ENCODE assay signal across 8 mouse cellular contexts in genomic region chr12:33388842-33389241, GRCm38 (mm10). TPM values are rescaled to one million over a fixed set of nuclear protein-coding genes. Genes with fewer than 3 reads are reported as not detected.
DNase-seq lines count a peak whose midpoint lies in the region; ATAC-seq and TF ChIP-seq lines count a peak whose summit lies in the region.

No protein-coding gene starts in this region.

- peak; percentile 69 for DNase-seq in CH12.LX (ENCODE audit: extremely low read depth)
- peak; percentile 89 for DNase-seq in embryonic facial prominence, embryonic 14.5 days (ENCODE audit: low spot score)
- DNase-seq in heart, postnatal 10 days, result peak; percentile 74 to 81
- peak; percentile 65 to 80 for DNase-seq in kidney, postnatal 36 days
- DNase-seq in lung, adult 2 months, result peak; percentile 50
- peak; percentile 63 for DNase-seq in thymus, postnatal 0 days (ENCODE audit: low spot score)

- TF ChIP-seq CTCF in CH12.LX (conservative IDR thresholded peaks at IDR 0.05 in 1 of 2, IDR thresholded peaks at IDR 0.05 in 1 of 2; ENCODE audit: low read depth in 2 of 2, low read length in 2 of 2), result peak; percentile 69 to 89
- TF ChIP-seq CTCF in bone marrow macrophage, adult 2 months (IDR thresholded peaks at IDR 0.05; ENCODE audit: low read depth, low read length), result peak; percentile 67
- TF ChIP-seq CTCF in lung, adult 2 months (IDR thresholded peaks at IDR 0.05; ENCODE audit: insufficient read depth, low read length), result peak; percentile 95
- peak; percentile 70 for TF ChIP-seq CTCF in olfactory bulb, adult 2 months (IDR thresholded peaks at IDR 0.05; ENCODE audit: insufficient read depth, low read depth, low read length)

- 6% methylated on average over 5 of the region's 5 CpGs for WGBS in embryonic facial prominence, embryonic 14.5 days
- 12% methylated on average over 5 of the region's 5 CpGs for WGBS in lung, adult 2 months
- WGBS in olfactory bulb, adult 2 months, result 8% methylated on average over 5 of the region's 5 CpGs

- no peaks in the 10 kb centered on the region for H3K36me3 ChIP-seq in CH12.LX (replicated peaks in 1 of 2; ENCODE audit: control insufficient read depth in 1 of 2, insufficient read depth in 1 of 2, low read length in 1 of 2)
- H3K36me3 ChIP-seq in embryonic facial prominence, embryonic 14.5 days (ENCODE audit: control insufficient read depth, insufficient read depth, low read length), result no peaks in the 10 kb centered on the region

- no peak overlapping the region for H3K9ac ChIP-seq in CH12.LX (ENCODE audit: insufficient read depth, low read depth)
- H3K9ac ChIP-seq in embryonic facial prominence, embryonic 14.5 days (ENCODE audit: low read depth, low read length), result no peak overlapping the region

- ATAC-seq in embryonic facial prominence, embryonic 14.5 days (ENCODE audit: low read depth), result peak; percentile 84

- no peak for TF ChIP-seq POLR2A in CH12.LX (IDR thresholded peaks at IDR 0.05; ENCODE audit: low read depth, low read length)
- TF ChIP-seq POLR2A in bone marrow macrophage, adult 2 months (IDR thresholded peaks at IDR 0.05; ENCODE audit: borderline replicate concordance, low read depth, low read length), result no peak
- no peak for TF ChIP-seq POLR2A in lung, adult 2 months (IDR thresholded peaks at IDR 0.05; ENCODE audit: borderline replicate concordance, extremely low read depth, low read depth, low read length)
- no peak for TF ChIP-seq POLR2A in olfactory bulb, adult 2 months (IDR thresholded peaks at IDR 0.05; ENCODE audit: insufficient read depth, low read depth, low read length)

- H3K4me2 ChIP-seq in CH12.LX (ENCODE audit: insufficient read depth, low read depth, poor library complexity, severe bottlenecking), result 0 out of 2 replicates have a peak overlapping the region, but pooled peaks have one; percentile 58
- H3K4me2 ChIP-seq in embryonic facial prominence, embryonic 14.5 days (ENCODE audit: low read depth, low read length), result no peak overlapping the region

- peak; percentile 80 for TF ChIP-seq RAD21 in CH12.LX (IDR thresholded peaks at IDR 0.05; ENCODE audit: low read depth, low read length)

- H3K27ac ChIP-seq in CH12.LX (ENCODE audit: insufficient read depth, low read depth), result no peak overlapping the region
- H3K27ac ChIP-seq in bone marrow macrophage, adult 2 months (ENCODE audit: insufficient read depth, low read depth, low read length), result no peak overlapping the region
- no peak overlapping the region for H3K27ac ChIP-seq in embryonic facial prominence, embryonic 14.5 days (replicated peaks; ENCODE audit: low read depth, low read length)
- H3K27ac ChIP-seq in olfactory bulb, adult 2 months (ENCODE audit: insufficient read depth, low read depth, low read length), result no peak overlapping the region

- H3K27me3 ChIP-seq in CH12.LX (replicated peaks), result peaks cover 15% of the 10 kb centered on the region
- no peaks in the 10 kb centered on the region for H3K27me3 ChIP-seq in embryonic facial prominence, embryonic 14.5 days (replicated peaks; ENCODE audit: control insufficient read depth, insufficient read depth, low read length)

- dilution Hi-C loops in CH12.LX (cut with MboI; ENCODE audit: extremely low pct_ligation_motif_present, extremely low pct_unique_long_range_greater_than_20kb, low sequenced_read_pairs), result no loop called here

- H3K9me3 ChIP-seq in CH12.LX (replicated peaks; ENCODE audit: low read length), result no peaks in the 10 kb centered on the region
- H3K9me3 ChIP-seq in embryonic facial prominence, embryonic 14.5 days (ENCODE audit: control insufficient read depth, low read length), result no peaks in the 10 kb centered on the region

- H3K4me1 ChIP-seq in CH12.LX (ENCODE audit: control insufficient read depth in 1 of 2, insufficient read depth in 2 of 2), result no peaks in the 10 kb centered on the region
- no peaks in the 10 kb centered on the region for H3K4me1 ChIP-seq in bone marrow macrophage, adult 2 months (ENCODE audit: control insufficient read depth, insufficient read depth, low read length)
- H3K4me1 ChIP-seq in embryonic facial prominence, embryonic 14.5 days (ENCODE audit: control insufficient read depth, insufficient read depth, low read length), result no peaks in the 10 kb centered on the region
- no peaks in the 10 kb centered on the region for H3K4me1 ChIP-seq in lung, adult 2 months (ENCODE audit: control insufficient read depth, insufficient read depth, low read length)
- no peaks in the 10 kb centered on the region for H3K4me1 ChIP-seq in olfactory bulb, adult 2 months (ENCODE audit: control insufficient read depth, insufficient read depth, low read length)

- no peaks in the 10 kb centered on the region for H3K79me2 ChIP-seq in CH12.LX (replicated peaks; ENCODE audit: control insufficient read depth, extremely low read depth, insufficient read depth, poor library complexity, severe bottlenecking)

- intact Hi-C loops in heart, postnatal 10 days (cut with DNase I), result loop anchor here (1.0 to 5.0 kb wide), 4 partner anchors 22 to 1803 kb away; no protein-coding TSS in a partner anchor

- no peak for TF ChIP-seq EP300 in CH12.LX (IDR thresholded peaks at IDR 0.05; ENCODE audit: low read length)

- no peak overlapping the region for H3K4me3 ChIP-seq in CH12.LX (replicated peaks in 1 of 3; ENCODE audit: low read depth in 2 of 3, low read length in 2 of 3, poor library complexity in 1 of 3)
- no peak overlapping the region for H3K4me3 ChIP-seq in bone marrow macrophage, adult 2 months (ENCODE audit: insufficient read depth, low read length)
- H3K4me3 ChIP-seq in embryonic facial prominence, embryonic 14.5 days (ENCODE audit: low read depth, low read length), result no peak overlapping the region
- no peak overlapping the region for H3K4me3 ChIP-seq in lung, adult 2 months (replicated peaks; ENCODE audit: extremely low read depth, low read depth, low read length)
- no peak overlapping the region for H3K4me3 ChIP-seq in olfactory bulb, adult 2 months (ENCODE audit: insufficient read depth, low read depth, low read length)

- in situ Hi-C loops in CH12.LX (cut with MboI; ENCODE audit: low pct_ligation_motif_present, low pct_unique_long_range_greater_than_20kb, low sequenced_read_pairs), result no loop called here

TF ChIP-seq in CH12.LX, 34 proteins besides CTCF, POLR2A, EP300 and RAD21:
- TF ChIP-seq POLR2AphosphoS2 (IDR thresholded peaks at IDR 0.05; ENCODE audit: low read depth, low read length), result no peak
- TF ChIP-seq NELFE (IDR thresholded peaks at IDR 0.05; ENCODE audit: low read depth, low read length), result 0 out of 2 replicates have a peak, but pooled peaks have one; percentile 33
- no peak for TF ChIP-seq MXI1 (IDR thresholded peaks at IDR 0.05; ENCODE audit: low read depth, low read length)
- peak; percentile 80 for TF ChIP-seq SMC3 (IDR thresholded peaks at IDR 0.05; ENCODE audit: low read depth, low read length)
- TF ChIP-seq IRF4 (IDR thresholded peaks at IDR 0.05; ENCODE audit: low read depth, low read length), result 0 out of 2 replicates have a peak, but pooled peaks have one; percentile 22

RNA-seq across cellular contexts. Expression of gene Efcab10, which starts 5.8 kb away (rescaled TPM):
- total RNA-seq in CH12.LX (2012; rRNA removed) (not detected in 2 replicates), CH12.LX (2014; rRNA removed) (not detected in 2 replicates)
- polyA plus RNA-seq in CH12.LX (2012; ENCODE audit: insufficient read length, low read depth), result not detected in 2 replicates
- not detected in 2 replicates for polyA plus RNA-seq in bone marrow macrophage, adult 2 months (2012; ENCODE audit: insufficient read depth, insufficient read length, missing spikeins)
- 2.5 and 5.0 TPM in 2 replicates for polyA plus RNA-seq in embryonic facial prominence, embryonic 14.5 days (2014; fragmentation: Nextera tagmentation; extraction: Ambion mirVana)
- total RNA-seq in heart, postnatal 10 days (2021), result not detected
- 1.6 TPM in 2 replicates for polyA plus RNA-seq in lung, adult 2 months (2012; rRNA removed)
- polyA plus RNA-seq in olfactory bulb, adult 2 months (2012; ENCODE audit: insufficient read depth, insufficient read length, low replicate concordance, missing spikeins), result not detected in 2 replicates
- 0.36 and 0.46 TPM in 2 replicates for polyA plus RNA-seq in thymus, postnatal 0 days (2015; fragmentation: Nextera tagmentation; extraction: Ambion mirVana)

RNA-seq across cellular contexts. Expression of gene Twistnb, which starts 40.6 kb away (rescaled TPM):
- 19.2 and 20.5 TPM in 2 replicates for total RNA-seq in CH12.LX (2012; rRNA removed)
- total RNA-seq in CH12.LX (2014; rRNA removed), result 51.2 and 60.2 TPM in 2 replicates
- 33.1 and 34.4 TPM in 2 replicates for polyA plus RNA-seq in CH12.LX (2012; ENCODE audit: insufficient read length, low read depth)
- 15.3 and 19.2 TPM in 2 replicates for polyA plus RNA-seq in bone marrow macrophage, adult 2 months (2012; ENCODE audit: insufficient read depth, insufficient read length, missing spikeins)
- polyA plus RNA-seq in embryonic facial prominence, embryonic 14.5 days (2014; fragmentation: Nextera tagmentation; extraction: Ambion mirVana), result 46.3 and 59.2 TPM in 2 replicates
- total RNA-seq in heart, postnatal 10 days (2021), result 10 to 100 TPM; 11.1 to 12.4 TPM
- polyA plus RNA-seq in lung, adult 2 months (2012; rRNA removed), result 22.3 and 42.2 TPM in 2 replicates
- polyA plus RNA-seq in olfactory bulb, adult 2 months (2012; ENCODE audit: insufficient read depth, insufficient read length, low replicate concordance, missing spikeins), result not detected in 2 replicates
- 105 and 116 TPM in 2 replicates for polyA plus RNA-seq in thymus, postnatal 0 days (2015; fragmentation: Nextera tagmentation; extraction: Ambion mirVana)
